Mouse (Mus musculus): Measurements from ENCODE around the gene Chst15. TPM values are rescaled to one million over a fixed set of nuclear protein-coding genes. Genes with fewer than 3 reads are reported as not detected.

Chst15 gene
- total RNA-seq (2021): 10 to 100 TPM; 38.1 to 49.1 TPM

DNA sequence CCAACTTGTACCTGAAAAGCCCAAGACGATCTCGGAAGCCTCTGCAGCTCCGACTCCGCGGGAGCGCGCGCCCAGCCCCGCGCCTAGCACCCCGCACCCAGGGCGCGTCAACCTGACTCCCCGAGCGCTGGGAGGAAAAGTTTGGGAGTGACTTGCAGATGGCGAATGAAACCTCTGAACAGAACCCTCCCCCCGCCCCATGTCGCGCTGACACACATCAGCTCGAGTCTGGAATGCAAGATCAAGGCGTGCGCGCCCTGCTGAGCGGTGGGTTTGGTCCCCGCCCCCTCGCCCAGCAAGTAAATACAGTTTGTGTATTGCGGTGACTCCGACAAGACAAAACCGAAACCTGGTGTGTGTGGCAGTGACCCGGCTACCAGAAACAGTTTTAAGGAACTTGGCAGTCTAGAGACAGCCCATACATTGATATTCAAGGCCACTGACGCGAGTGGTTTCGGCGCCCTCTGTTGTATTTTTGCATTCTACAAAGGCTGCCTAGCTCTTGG lies at the start of gene Chst15:
TSS of gene Chst15 (minus strand) at position 193 of the 506 bp plus-strand sequence.
- peak in 1 of 2 experiments; percentile 69 for DNase-seq (ENCODE audit: low spot score in 2 of 2)
- intact Hi-C loops (cut with DNase I): loop anchor here (5.0 kb wide), 5 partner anchors 55 to 235 kb away; no protein-coding TSS in a partner anchor

DNA sequence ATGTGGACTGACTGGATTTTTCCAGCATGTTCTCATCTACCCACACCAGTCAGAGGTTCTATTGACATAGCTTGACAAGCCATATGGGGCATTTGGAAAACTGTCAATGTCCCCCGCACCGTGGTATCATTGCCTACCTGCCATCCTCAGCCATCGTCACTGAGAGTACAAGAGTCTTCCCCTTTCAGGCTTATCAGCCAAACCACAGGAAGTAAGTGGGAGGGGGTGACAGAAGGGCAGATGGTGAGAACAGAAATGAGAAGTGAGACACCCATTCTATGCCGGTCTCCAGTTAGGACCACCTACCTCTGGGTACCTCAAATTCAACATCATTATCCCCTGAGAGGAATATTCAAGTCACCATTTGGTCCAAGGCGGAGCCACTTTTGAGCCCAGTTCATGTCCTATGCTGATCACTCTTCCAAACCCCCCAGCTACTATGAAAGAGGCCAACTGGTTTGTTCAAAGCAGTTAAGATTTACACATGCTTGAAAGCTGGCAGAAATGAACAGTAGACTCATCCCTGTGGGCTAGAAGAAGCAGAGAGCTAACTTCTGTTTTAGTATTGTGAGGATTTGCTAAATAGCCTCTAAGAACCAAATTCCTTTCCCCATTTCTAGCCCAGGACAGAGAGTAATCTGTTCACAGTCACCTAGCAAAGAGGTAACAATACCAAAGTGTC lies 48.8 kb upstream of the Chst15 start:
- intact Hi-C loops (cut with DNase I): no loop called here
- no peak for DNase-seq (ENCODE audit: low spot score in 2 of 2)

DNA sequence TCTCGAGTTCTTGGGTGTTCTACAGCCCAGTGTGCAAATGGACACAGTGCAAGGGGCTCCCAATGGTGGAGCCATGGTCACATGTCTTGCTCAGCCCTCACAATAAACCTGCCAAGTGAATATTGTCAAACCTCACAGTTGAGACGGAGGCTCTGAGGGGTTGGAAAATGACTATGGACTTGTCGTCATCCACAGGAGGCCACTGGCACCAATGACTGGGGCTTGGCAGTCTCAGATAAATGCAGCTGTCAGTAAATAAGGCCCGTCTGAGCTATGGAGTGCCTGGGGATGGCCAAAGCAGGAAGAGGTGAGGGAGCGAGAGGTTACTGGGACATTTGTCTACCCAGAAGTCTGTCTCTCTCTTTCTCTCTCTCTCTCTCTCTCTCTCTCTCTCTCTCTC lies 48.1 kb upstream of the Chst15 start:
- DNase-seq (ENCODE audit: low spot score in 2 of 2): no peak
- intact Hi-C loops (cut with DNase I): no loop called here

DNA sequence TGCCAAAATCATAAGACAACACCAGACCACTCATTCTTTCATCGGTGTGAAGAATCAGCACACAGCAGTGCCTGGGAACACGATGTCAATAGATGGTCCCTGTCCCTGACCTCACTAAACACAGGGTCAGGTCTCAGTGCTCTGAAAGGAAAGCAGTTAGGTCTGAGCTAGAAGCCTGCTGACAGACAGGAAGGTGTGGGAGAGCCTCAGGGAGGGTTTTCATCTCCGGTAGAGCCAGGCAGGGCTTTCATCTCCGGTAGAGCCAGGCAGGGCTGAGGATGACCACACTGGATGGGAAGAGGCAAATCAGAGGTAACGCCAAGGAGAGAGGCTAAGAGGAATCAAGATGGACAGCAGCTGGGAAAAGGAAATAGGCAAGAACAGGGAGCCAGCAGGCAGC lies 47.5 kb upstream of the Chst15 start:
- no peak for DNase-seq (ENCODE audit: low spot score in 2 of 2)
- intact Hi-C loops (cut with DNase I): no loop called here

DNA sequence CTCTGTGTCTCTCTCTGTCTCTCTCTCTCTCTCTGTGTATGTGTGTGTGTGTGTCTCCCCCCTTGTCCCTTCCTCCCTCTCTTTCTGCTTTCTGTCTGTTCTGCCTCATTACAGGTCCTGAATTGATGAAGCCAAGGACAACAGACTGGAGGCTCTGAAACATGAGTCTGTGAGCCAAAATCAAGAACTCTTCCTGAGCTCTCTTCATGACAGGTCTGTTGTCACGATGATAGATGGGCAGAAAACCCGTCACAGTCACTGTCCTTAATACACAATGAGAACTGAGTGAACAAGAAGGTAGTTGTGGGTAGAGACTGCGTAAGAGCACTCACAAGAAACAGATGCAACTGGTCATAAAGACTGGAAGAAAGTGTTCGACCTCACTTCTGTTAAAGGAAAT lies 43.3 kb upstream of the Chst15 start:
- DNase-seq (ENCODE audit: low spot score in 2 of 2): no peak

DNA sequence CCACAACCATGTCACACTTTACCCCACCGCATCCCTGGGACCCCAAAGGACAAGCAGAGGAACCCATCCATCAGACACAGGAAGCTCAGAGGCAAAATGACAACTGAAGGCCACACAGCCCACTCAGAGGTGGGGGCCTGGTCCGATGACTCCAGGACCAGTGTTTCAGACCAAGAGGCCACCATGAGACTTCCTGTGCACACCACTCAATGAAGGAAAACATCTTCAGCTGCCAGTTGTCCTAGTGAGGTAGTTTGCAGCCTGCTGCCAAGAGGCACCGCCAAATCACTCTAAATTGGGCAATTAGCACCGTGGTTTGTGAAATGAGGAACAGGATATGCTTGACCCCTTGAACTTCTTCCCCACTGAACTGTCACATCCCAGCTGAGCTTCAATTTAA lies 41.7 kb upstream of the Chst15 start:
- no peak for DNase-seq (ENCODE audit: low spot score in 2 of 2)
- intact Hi-C loops (cut with DNase I): no loop called here

More for the DNA sequence above, 43.3 kb upstream of the Chst15 start:
- intact Hi-C loops (cut with DNase I): no loop called here

DNA sequence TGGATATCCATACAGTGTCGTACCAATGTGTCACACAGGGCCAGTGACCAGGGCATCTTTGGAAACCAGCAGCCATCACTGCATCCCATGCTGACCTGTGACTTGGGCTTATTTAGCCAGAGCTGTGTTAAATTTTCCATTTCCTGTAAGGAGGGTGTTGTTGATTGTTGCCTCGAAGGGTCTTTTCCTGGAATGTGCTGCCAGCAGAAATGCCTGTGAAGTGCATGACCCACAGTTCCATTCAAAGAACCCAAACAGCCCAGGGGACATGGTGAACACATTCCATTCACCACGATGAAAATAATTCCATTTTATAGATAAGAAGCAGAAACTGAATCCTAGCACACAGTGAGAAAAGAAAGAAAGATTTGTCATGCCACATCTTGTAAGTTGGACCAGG lies 41.2 kb upstream of the Chst15 start:
- DNase-seq (ENCODE audit: low spot score in 2 of 2): no peak
- intact Hi-C loops (cut with DNase I): no loop called here

DNA sequence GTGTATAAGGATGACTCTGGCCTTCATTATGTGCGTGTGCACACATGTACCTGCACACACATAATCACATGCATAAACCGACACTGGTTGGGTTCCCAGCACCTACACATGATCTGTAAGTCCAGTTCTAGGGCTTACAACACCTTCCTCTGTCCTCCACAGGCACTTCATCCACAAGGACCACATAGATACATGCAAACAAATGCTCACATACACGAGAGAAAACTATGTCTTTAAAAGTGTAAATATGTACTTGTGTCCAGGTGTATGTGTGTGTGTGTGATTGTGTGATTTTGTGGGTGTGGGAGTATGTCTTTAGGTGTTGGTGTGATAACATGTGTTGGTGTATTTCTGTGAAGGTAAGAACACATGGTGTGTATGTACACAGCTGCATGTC lies 40.8 kb upstream of the Chst15 start:
- no peak for DNase-seq (ENCODE audit: low spot score in 2 of 2)
- intact Hi-C loops (cut with DNase I): no loop called here

DNA sequence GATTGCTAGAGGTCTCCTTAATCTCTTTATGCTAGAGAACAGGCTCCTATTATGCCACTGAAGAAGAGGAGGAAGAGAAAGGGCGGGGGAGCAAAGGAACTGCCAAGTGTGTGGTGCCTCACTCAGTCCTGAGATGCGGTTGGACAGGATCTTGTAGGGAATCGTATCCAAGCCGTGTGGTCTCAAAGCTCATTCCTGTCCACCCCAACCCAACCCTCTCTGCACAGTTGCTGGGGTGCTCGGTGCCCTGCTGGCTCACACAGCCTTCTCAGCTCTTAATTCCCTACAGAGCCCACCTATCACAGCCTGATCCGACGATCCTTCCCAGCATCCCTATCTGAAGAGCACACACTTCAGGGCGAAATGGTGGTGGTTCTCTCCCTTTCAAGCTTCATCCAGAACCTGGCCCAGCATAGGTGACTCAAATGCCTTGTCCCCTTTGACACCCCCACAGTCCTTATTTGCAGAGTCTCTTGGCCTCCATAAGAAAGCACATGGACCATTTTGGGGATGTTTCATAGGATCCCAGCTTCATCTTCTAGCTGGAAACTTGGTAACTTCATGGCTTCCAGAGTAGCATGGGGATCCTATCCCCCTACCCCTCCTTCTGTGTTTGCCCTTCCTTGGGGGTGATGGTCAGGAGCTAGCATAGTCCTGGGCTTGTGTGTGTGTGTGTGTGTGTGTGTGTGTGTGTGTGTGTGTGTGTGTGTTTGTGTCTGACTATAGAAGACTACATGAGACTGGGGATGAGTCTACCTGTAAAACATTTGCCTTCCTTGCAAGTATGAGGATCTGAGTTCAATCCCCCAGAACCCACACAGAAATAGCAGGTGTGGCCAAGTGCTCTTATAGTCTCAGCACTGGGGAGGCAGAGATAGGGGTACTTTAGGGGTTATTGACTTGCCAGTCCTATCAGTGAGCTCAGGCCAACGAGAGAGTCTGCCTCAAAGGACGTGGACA lies 40.1 kb upstream of the Chst15 start:
- DNase-seq (ENCODE audit: low spot score in 2 of 2): no peak
- intact Hi-C loops (cut with DNase I): no loop called here

DNA sequence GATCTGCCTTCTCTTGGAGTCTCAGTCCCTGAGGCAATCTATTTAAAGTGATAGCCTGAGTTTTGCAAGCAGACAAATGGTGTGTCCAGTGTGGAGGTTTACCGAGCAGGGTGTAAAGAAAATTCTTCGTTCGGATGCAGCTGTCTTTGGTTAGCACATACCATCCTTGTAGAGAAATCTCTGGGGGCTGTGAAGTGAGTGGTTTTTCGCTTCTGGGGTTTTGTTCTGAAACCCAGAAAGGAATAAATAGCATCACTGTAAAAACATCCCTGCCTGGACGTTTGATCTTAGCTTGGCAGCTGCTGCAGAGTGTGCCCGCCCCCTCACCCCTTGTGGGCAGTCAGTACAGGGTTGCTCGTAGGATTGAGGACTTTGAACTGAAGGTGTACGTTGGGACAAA lies 39.2 kb upstream of the Chst15 start:
- DNase-seq (ENCODE audit: low spot score in 2 of 2): no peak
- intact Hi-C loops (cut with DNase I): no loop called here

DNA sequence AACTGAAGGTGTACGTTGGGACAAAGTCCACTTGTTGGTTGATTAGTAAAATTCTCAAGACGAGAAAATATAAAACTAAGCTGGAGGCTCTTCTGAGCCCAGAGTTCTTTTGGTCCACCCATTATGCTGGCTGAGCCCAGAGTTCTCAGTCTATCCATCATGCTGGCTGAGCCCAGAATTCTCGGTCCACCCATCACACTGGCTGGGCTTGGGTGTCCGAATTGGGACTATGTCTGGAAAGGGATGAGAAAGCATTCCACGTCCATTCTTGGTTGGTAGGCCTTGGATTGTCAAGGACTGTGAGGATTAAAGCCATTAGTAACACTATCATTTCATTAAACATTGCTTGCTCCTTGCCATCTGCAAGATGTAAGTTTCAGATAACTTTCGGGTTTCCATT lies 38.7 kb upstream of the Chst15 start:
- DNase-seq (ENCODE audit: low spot score in 2 of 2): no peak
- intact Hi-C loops (cut with DNase I): no loop called here

DNA sequence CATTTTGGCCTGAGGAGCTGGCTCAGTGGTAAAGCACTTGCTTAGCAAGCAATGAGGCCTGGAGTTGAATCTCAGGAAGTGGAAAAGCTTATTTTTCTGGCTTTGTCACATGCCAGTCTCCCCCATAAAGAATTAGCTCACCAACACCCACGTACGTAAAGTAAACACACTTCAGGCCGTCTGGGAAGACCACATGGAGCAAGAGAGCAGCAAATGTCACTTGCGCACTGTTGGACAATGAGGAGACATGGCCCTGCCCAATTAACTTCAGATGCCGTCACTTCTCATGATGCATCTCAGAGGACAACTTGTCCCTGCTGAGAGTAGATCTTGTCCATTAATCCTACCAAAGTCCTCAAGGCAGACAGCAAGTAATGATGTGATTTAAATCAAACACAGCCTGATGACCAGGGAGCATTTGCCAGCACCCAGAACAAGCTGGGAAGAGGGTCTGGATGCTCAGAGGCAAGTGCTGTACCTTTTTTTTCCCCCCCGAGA lies 32.1 kb upstream of the Chst15 start:
- intact Hi-C loops (cut with DNase I): no loop called here
- no peak for DNase-seq (ENCODE audit: low spot score in 2 of 2)

DNA sequence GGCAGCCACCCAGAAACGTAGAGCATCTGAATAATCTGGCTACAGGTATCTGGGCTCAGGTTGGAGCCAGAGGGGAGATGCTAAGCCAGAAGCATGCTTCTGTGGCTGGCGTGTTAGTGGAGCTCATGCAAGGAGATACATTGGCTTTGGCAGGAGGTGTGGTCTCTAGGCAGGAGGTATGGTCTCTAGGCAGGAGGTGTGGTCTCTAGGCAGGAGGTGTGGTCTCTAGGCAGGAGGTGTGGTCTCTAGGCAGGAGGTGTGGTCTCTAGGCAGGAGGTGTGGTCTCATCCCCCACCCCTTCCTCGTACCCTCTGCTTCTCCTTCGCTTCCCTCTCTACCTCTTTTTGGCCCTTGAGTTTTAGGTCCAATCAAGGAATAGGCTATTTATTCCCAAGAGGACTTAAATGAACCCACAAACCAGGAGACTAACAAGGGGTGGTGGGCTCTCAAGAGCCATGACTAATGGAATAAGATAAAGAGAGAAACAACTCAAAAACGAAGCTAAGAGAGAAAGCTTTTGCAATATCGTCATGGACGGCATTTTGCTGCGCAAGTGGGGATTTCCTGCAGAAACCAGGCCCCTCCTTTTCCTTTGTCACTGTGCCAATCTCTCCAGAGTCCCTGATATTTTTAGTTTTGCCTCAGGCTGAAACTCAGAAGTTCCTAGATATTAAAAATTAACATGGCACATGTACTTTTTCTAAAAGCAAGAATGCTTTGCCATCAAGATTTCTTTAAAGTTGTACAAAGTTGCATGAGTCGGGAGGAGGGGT lies 30.4 kb upstream of the Chst15 start:
- DNase-seq (ENCODE audit: low spot score in 2 of 2): no peak
- intact Hi-C loops (cut with DNase I): no loop called here

DNA sequence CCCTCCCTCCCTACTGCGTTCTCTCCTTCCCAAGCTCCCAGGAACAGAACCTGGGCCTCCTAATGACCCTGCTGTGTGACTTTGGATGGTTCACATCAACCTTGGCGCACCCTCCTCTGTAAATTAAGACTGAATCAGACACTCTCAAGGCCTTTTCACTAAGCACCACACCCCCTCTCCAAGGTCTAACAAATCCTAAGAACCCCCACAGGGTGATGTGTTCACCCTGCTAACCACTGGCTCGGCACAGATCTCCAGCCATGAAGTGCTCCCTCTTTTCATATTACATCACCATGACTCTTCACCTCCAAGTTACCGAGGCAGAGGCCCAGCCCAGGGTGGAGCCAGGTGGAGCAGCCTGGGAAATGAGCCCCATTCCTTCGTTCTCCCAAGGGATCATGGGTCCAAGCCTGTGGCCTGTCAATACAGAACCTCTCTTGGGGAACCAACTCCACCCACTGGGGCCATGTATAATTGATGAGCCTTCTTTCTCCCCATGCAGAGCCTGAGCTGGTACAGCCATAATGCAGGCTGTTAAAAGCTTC lies 28.6 kb upstream of the Chst15 start:
- no peak for DNase-seq (ENCODE audit: low spot score in 2 of 2)
- intact Hi-C loops (cut with DNase I): no loop called here

DNA sequence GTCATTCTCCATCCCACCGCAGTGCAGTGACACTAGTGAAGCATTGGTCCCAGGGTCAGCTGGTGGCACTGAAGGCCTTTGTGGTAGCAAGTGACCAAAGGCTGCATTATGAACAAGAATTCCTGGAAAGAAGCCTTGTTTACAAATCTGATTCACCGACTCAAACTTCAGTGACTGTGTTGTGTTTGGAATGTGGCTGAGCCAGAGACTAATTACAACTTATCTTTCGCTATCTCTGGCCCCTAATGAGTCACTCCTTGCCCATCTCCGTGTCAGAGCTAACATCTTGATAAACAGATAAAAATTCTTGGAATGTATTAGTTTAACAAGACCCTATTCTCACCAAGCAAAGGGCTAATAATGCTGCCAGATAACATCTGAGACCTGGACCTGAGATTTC lies 27.6 kb upstream of the Chst15 start:
- intact Hi-C loops (cut with DNase I): no loop called here
- DNase-seq (ENCODE audit: low spot score in 2 of 2): no peak

DNA sequence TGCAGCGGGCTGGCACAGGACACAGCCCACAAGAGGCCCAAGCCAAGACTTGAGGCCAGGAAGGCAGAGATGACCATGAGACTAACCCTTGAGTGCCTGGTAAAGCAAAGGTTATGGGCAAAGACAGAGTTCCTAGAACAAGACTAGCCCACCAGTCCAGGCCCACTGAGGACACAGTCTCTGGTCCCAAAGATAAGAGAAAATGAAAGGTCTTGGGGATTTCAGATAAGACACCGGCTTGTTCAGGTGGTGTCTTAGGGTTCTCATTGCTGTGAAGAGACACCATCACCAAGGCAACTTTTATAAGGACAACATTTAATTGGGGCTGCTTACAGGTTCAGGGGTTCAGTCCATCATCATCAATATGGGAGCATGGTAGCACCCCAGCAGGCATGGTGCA lies 26.9 kb upstream of the Chst15 start:
- DNase-seq (ENCODE audit: low spot score in 2 of 2): no peak
- intact Hi-C loops (cut with DNase I): no loop called here

DNA sequence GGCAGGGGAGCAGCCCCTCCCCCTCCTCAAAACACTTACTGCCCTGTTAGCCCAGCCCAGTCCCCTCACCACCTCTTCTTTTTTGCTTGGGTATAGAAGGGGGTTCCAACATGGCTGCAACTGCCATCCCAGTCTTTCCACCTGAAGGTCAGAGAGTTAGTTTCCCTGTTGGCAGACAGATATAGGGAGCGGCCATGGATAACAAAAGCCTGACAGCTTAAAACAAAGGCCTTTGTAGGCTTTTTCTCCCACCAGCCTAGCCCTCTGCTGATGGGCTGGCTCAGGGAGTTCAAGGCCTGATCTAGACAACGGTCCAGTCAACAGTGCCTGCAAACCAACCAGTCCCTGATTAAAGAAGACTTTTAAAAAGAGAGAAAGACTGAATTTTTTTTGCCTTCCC lies 26.1 kb upstream of the Chst15 start:
- intact Hi-C loops (cut with DNase I): no loop called here
- DNase-seq (ENCODE audit: low spot score in 2 of 2): no peak

DNA sequence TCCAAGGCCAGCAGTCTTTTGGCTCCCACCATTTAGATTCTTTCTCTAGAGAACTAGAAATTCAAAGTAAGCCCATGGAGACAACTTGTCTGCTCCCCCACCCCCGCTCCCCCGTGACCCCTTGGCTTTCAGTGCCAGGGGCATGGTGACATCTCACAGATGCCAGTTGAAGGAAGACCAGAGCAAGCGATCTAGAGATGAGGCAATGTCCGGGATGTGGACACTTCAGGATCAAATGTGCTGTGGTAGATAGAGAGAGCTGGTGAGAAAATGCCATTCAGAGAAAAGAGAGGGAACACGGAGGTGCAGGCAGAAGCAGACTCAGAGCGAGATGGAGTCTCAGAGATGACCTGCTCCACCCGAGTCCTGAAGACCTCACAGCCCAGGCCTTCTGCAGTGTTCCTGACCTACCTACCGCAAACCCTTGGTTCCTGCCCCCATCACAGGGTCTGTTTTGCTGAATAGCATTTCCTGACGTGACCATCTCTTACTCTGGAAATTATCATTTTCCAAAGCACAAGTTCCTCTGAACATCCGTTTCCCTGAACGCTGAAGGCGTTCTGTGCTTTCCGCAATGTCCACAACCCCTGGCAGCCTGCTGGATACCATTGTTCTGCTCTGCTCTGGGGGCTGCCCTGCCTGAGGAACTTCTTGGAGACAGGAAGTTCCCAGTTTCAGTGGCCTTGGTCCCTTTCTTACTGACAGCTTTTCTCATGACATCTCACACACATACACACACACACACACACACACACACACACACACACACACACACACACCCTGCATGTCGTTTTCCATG lies 22.2 kb upstream of the Chst15 start:
- intact Hi-C loops (cut with DNase I): no loop called here
- DNase-seq (ENCODE audit: low spot score in 2 of 2): no peak

DNA sequence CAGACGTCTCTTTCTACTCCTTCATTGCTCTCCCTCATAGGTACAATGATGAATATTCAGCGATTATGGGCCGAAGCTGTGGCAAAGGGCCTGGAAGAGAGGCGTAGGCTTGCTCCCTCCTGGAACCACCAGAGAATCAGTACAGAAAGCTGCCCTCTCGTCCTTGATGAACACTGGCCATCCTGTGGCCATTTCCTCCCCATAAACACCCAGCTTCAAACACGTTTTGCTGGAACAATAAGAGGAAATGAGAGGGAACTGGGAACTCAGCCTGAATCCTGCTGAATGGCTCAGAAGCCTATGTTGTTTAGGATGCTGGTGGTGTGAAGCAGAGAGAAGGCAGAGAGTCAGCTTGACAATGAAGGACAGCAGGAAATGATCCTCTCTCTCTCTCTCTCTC lies 21.3 kb upstream of the Chst15 start:
- no peak for DNase-seq (ENCODE audit: low spot score in 2 of 2)
- intact Hi-C loops (cut with DNase I): no loop called here

Data from left cerebral cortex, postnatal 36 days (tissue).